Mouse (Mus musculus) urinary bladder, adult 2 months (tissue): ENCODE results near the gene Eva1c. TPM values are rescaled to one million over a fixed set of nuclear protein-coding genes. Genes with fewer than 3 reads are reported as not detected.
A peak's percentile ranks its signal among the peaks of the same experiment; 100 is the strongest.
"Not testable (repeated sequence)": the region's sequence is repeated elsewhere in the genome, so short reads cannot be mapped to it uniquely, and the experiment has no call there.

ENCODE experiments used
- DNase-seq: peaks from one replicate; pipeline ENCODE4 v3.0.0; 2022; ENCODE audit warnings: low spot score
- polyA plus RNA-seq: library from polyadenylated mRNA; depleted of rRNA; stranded (reverse); fragments of >200 nt; gene quantifications from 2 replicates; pipeline ENCODE4 v1.2.3, GENCODE M21; 2012

The Eva1c gene
- polyA plus RNA-seq, 1 experiment, result 12.0 TPM

DNA sequence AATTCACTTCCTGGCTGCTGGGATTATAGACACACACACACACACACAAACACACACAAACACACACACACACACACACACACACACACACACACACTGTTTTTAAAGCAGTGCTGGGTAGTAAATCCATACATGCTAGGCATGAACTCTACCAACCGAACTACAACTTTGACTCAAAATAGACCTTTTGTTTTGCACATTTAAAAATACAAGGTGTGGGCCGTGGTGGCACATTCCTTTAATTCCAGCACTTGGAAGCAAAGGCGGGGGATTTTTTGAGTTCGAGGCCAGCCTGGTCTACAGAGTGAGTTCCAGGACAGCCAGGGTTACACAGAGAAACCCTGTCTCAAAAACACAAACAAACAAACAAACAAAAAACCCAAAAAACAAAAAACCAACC, 2.5 kb upstream of the Eva1c start:
- not testable (repeated sequence) for DNase-seq

DNA sequence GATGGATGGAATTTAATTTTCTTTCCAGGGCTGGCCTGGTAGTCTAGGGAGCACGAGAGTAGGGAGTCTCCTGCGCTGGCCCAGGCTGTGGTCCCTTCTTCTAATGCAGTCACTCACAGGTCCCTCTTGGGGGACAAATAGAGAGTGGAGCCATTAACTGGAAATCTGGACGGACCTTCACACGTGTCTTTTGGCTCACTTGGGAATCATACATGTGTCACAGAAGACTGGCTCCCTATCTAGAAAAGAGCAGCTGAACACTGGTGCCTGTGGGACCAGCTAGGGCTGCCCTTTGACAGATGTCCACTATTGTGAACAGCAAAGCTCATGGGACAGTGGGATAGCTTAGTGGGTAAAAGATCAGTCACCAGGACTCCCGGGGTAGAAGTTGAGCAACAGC, 478 bp upstream of the Eva1c start:
- DNase-seq, result no peak

DNA sequence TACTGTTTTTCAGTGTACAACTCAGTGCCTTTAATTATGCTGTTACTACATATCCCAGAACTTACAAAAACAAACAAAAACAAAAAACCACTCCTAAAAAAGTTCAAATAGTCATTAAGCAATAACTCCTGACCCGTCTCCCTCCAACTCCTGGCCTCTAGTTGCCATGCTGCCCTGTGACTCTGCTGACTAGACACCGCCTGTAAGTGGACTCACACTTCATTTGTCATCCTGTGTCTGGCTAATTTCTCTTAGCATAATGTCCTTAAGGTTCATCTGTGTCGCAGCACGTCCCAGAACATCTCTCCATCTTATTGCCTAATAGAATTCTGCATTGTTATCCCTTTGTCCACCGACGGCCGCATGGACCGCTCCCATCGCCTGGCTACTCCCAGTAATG, 979 bp downstream of the Eva1c start:
- no peak for DNase-seq

DNA sequence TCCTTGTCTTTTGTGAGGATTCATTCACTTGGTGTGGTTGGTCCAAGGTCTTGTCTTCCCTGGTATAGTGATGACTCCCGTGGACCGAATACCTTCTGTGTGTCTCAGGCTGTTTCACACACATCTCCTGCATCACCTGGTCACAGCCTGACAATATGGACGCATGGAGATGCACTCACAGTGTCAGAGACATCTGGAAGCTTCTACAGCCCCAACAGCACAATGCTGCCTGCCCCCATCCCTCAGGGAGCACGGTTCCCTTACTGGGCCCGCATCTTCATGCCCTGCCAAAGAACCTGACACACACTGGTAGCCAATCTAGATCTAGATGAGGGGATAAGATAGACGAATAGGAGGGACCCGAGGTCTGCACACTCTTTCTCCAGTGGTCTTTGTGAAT, 2.6 kb downstream of the Eva1c start:
- DNase-seq, result no peak

DNA sequence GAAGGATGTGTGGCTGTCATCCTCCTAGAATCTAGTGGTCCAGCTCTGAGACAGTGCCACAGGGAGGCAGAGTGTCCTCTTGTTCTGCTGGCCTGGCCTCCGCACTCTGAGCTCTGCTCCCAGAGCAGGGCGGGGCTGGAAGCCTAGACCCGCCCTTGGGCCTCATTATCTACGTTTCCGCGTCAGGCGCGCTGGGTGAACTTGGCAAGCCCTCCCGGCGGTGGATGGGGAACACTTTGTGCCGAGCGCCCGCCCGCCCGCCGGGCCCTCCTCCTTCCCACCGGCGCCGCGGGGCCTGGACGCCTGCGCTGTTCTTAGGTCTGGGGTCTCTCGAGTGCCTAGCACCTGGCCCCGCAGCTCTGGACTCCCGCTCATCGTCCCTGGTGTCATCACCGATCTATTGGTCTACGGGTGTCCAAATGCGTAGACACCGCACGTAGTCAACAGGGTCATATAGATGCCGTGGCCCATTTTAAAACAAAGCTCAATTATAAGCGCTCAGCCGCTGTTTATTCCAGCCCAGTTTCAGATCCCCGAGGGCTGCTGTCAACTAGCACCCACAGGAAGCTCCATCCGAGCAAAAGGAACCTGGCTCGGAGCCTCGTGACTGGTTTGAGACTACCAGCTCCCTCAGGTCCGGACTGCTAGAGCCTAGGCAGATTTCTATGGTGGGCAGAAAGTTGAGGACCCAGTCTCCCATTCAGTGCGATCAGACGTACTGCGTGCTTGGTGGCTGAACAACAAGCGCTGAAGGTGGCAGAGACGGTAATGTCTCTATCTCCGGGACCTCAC, 3.6 kb downstream of the Eva1c start:
- peak; percentile 88 for DNase-seq

DNA sequence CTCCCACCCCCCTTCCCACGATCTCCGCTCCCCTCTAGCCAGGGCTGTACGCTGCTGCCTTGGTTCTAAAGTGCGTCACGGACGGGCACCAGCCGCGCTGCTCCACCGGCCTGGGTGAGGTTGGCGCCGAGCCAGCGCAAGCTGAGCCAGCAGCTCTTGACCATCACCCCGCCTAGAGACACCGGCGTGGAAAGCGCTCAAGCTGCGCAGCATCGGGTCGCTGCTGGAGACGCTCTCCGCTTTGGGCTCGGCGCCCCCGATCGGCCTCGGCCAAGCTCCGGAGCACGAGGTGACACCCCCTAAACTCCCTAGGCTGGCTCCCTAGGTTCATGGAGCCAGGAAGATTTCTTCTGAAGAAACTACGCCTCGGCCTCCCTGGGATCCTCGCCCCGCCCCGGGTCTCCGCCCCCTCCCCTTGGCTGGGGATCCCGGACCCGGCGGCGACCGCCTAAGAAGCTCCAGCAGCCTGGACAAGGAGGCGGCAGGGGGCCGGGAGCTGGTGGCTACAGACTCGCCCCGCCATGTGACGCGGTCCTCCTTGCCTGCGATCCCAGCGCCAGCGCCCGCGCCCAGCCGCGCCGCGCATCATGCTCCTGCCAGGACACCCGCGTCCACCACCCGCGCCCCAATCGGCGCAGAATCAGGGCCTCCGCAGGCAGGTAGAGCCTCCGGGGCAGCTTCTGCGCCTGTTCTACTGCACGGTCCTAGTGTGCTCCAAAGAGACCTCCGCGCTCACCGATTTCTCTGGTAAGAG, 4.3 kb downstream of the Eva1c start:
- peak; percentile 88 for DNase-seq

DNA sequence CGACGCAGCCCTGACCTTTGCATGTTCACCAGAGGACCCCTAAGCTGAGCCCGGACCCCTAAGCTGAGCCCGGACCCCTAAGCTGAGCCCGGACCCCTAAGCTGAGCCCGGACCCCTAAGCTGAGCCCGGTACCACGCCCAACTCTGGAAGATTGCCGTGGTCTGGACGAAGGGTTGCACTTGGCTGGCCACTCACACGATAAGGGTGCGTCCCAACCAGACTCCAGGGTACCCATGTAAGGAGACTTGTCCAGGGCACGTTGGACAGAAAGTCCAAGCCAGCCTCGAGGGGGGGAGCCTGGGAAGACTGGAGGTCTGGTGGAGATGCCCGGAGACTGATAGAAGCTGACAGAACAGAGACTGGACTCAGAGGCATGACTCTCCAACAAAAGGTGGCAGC, 5.2 kb downstream of the Eva1c start:
- peak; percentile 33 for DNase-seq

DNA sequence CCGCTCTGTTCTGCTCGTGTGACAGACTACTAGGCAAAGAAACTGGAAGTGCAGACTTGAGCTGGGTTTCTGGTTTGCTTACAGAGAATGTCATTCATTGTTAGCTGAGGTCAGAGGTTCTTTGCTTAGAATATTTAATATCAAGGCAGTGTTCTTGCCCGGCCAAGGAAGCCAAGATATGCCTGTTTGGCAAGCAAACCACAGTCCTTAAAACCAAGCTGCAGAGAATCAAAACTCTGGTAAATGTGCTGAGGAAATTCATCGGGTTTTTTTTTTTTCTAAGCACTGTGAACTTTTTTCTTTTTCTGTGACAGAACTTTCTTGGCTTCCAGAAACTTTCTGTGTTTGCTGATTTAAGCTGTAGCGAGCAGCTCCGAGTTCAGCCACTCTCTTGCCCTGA, 6.0 kb downstream of the Eva1c start:
- no peak for DNase-seq

DNA sequence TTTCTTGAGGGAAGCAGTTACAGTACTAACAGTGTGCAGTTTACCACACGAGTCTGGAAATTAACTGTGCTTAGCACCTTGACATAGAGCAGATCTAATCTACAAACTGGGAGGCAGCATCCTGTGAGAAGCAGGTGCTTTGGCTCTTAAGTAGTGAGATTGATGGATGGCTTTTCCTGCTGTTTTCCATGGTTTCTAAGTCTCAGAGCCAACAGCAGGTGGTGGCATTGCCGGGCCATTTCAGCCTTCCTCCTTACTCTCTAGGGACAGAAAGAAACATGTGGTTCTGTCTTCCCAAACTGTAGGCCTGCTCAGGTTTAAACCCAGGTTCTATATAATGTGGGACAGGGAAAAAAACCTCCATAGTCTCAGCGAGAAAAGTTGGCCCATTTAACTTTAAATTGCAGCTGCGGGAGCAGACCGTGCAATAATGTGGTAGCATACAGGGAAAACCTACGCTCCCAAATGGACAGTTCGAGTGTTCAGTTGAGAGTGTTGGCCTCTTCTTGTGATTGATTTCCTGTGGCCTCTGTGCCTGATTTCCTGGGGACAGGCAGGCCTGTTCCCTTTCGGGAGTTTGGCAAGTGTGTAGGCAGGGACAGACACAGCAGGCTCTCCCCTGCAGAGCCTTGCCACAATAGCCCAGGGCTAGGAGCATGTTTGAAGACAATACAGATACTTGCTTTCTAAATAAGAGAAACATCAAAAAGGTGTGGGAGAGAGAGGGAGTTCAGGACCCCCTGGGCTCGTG, 6.7 kb downstream of the Eva1c start:
- DNase-seq, result no peak

DNA sequence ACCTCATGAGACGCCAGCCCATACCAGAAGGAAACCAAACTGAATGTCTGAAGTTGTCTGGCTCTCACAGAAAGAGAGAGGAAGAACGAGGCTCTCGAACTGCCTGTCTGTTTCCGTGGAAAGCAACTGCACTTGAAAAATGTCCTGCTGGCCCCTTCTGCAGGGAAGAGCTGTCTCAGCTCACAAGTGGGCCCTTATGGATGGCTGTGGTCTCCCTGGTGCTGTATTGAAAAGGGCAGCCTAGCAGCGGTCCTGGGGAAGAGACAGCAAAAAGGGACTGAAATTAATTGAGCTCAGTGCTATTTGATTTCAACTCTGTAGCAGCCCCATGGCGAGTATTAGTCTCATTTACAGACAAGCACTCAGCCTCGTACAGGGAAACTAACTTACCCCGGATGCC, 10.9 kb downstream of the Eva1c start:
- DNase-seq, result no peak

DNA sequence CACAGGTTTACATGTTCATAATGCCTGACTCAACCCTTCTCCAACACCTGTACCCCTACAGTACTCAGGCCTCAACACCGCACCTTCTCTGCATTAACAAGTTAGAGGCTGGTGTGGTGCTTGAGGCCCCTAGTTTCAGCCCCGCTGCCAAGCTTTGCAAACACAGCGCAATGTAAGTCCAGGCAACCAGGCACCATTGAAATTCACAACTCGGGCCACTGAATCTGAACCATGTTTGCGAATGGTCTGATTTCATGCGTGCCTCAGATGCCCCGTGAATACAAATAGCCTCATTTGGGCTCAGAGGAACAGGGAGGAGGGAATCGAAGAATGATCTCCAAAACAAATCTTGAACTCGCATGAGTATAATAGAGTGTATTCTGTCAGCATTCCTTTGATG, 15.6 kb downstream of the Eva1c start:
- no peak for DNase-seq

DNA sequence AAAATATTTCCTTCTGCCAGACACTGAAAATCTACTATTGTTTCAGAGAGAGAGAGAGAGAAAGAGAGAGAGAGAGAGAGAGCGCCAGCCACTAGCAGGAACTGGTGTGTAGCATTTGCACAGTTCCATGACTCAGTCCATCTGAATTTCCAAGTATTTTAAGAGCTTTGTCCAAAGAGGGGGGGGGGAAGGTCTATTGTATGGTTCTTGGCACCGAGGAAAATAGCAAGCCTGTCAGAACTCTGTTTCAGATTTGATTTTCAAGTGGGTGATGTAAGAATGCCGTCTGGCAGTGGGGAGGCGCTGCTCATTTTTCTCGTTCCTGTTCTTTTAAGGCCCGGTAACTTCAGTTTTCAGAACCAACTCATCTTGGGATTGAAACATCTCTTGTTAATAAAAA, 18.5 kb downstream of the Eva1c start:
- DNase-seq, result no peak

DNA sequence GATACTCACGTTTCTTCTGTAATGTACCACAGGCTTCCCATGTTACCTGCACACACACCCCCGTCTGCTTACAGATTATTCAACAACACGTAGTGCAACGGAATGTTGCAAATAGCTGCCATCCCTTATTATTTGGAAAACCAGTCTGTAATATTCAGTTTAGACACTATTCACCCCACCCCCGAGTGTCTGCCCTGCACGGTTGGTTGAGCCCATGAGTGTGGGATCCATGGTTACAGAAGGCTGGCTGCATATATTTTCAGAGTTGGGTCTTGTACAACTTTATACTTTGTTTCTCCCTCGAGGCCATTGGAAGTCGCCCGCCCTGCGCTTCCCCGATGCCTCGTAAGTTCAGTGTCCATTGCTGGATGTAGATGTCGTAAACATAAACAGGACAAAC, 19.1 kb downstream of the Eva1c start:
- DNase-seq, result no peak

DNA sequence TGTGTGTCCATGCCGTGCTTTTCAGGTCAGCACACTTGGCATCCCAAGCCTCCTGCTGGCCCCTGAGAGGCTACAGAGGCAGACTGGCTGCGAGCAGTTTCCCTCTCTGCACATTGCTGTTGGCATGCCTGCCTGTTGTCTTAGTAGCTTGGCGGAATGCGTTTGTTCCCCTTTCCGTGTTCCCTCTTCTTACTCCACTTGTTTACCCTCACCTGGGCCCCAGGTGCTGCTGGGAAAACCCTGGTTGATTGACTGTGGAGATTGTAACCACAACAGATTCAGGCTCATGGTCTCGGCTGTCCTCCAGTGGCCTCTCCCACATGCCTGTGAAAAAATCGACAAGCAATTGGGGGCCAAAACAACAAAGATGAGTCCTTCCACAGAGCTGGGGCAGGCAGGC, 22.2 kb downstream of the Eva1c start:
- DNase-seq, result no peak

DNA sequence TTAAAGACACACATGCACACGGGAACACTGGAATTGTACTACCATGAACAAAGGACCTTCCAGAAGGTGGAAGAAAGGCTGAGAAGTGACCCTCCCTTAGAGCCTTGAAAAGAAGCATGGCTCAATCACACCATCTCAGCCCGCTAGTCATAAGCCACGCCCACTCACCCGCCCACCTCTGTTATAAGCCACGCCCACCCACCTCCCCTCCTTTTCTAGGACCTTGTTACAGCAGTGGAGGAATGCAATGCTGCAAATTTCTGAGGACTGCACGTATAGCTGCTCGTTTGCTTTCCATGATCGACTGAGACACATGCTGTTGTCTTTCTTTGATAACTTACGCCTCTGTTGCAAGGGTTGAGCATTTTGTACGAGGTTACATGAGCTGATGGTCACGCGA, 22.7 kb downstream of the Eva1c start:
- DNase-seq, result no peak

DNA sequence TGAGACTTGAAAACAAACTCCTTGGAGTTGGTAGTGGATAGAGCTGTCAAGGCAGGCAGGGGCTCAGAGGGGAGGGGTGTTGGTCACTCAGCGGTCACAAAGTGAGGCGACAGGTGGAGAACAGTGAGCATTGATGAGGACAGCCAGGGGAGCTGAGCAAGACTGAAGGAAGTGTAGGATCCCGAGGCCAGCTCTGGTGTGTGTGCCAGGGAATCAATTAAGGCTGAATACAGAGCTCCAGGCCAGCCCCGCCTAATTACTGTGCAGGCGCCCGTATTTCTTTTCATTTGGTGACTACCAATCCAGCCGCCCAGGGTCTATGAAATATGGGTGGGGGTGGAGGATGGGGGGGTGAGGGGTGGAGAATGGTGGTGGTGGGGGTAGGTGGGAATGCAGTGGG, 24.4 kb downstream of the Eva1c start:
- no peak for DNase-seq

DNA sequence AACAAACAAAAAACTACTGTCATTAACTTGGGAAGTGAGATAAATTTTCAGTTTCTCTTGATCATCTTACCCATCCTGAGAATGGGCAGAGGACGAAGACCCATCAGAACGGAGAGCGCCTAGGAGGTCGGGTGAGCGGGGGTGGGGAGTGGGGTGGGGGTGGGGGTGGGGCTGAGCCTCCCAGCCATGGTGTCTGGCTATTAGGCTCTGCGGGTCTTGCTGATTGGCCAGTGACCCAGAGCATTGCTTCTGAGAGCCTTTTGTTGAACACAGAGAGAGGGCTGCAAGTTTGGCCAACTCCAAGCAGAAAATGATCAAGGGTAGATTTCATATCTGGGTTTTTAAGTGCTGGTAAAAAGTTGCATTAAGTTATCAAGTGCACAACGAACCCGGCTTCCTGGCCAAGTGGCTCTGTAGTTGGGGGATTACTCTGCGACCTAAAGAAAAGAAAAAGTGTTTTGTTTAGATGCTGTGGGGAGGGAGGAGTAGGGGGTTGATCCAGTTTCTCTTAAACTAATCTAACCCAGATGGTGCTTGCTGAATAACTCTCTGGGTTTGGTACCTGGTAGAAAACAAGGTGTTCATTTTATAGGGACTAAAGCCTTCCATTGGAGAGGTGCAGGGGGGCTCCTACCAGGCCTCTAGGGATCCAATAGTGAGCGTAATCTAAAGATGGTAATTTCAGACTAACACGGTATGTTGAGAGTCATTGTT, 25.3 kb downstream of the Eva1c start:
- no peak for DNase-seq

DNA sequence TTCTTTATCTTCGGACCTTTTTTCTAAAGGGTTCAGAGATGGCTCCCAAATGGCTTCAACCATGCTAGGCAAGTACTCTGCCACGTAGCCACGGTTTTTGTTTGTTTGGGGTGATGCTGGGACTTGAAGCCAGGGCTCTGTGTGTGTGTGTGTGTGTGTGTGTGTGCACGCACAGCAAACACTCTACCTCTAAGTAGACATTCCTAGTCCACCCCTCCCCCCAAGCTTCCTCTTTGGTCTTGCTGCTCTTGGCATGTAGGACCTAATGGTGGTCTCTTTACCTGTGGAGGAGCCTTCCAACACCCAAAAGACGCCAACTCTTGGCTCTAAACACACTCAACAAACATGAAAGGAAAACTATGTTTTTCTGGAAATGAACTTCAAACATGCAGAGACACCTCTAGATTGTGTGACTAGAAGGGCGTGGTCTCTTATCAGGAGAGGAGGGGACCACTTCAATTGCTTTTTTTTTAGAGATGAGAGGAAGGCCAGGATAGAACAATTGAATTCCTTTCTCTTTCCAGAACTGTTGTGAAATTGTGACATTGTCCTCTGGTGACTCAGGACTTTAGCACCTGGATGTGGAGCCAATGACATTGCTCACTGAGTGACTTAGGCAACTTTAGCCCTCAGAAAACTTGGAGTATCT, 30.2 kb downstream of the Eva1c start:
- DNase-seq, result no peak

DNA sequence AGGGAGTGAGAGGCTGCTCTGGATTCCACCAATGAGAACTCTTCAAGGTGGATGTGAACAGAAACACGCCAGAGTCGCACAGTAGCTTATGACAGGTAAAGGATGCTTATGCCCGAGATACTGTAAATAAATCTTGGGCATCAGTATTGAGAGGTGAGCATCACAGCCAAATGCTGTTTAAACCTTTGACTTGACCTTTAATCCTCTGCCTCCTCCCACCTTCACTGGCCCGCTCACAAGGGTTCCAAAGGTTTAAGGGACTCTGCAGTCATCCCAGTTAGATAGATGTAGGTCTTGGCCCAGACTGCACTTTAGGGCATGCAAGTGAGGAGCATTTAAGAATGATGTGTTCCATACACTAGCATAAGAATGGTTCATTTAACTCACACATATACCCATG, 31.7 kb downstream of the Eva1c start:
- DNase-seq, result no peak

DNA sequence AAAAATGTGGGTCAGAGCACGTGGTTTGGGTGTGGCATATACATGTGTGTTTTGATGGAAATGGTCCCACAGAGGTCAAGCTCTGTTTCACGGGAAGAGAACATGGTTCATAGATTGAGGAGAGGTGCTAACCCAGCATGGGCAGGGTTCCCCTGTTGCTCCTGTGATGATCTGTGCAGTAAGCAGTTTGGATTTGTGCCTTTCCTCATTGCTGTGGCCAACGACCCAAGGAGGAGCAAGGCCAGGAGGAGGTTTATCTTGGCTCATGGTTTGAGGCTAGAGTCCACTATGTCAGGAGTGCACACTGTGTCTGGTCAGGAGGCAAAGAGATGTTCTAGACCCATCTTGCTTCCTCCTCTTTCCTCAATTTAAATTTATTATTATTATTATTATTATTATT, 36.5 kb downstream of the Eva1c start:
- DNase-seq, result no peak

DNA sequence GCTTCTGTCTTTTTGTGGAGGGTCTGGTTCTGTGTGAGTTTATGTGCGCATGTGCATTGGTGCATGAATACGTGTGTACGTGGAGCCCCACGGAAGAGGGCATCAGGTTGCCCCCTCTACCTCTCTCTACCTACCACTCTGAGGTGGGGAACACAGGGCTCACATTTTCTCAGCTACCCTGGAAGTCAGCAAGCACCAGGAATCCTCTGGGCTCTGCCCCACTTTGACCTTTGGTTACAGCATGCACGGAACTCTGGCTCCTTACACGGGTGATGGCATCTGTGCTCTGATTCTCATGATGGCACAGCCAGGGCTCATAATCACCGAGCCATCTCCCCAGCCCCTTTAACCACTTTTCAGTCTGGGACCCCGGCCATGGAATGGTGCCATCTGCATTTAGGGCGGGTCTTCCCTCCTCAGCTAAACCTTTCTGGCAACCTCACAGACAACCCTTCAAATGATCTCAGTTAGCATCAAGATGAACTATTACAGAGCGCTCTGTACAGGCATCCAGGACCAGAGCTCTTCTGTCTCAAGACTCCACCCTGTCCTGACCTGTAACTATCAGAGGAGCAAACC, 37.0 kb downstream of the Eva1c start:
- DNase-seq, result no peak
